Mouse (Mus musculus): ENCODE measurements at regions not wholly inside any gene's neighbourhood (a gene's known extent, or its start where the extent isn't known, plus 50 kb on each side); places are given as distances from the start of the nearest gene placed in this dataset.
"Not testable (repeated sequence)": the region's sequence is repeated elsewhere in the genome, so short reads cannot be mapped to it uniquely, and the experiment has no call there.

DNA sequence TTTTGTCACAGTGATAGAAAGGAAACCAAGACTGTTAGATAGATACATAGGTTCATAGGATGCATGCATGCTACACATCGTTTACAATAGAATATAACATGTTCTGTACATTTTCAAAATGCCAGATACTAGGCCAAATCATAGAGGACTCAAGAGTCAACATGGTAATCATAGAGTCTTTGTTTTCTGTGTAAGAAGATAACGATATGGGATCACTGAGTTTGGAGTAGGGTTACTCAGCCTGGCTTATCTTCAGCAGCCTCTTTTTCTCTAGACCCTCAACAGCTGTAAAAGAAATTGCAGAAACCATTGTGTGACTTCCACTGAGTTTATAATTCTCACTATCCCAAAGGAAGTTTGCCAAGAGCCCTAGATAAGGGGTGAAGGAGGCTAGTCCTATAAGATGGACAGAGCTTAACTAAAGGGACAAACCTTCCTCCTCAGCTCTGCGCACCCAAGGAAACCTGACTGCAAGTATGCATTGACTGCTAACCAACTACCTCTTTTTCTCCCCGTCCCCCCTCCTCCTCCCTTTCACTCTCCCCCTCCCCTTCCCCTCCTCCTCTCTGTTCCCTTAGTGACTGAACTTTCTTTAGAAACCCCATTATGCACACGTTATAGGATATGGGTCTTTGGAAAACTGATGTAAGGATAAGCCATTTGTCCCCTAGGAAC is 160.8 kb downstream of the Stard3nl start:
- 29% methylated on average over 5 of the region's 5 CpGs for WGBS (ENCODE audit: insufficient replicate concordance)
- H3K27ac ChIP-seq (ENCODE audit: low read length) = no peak overlapping the region
- H3K4me2 ChIP-seq (ENCODE audit: low read depth, low read length) = no peak overlapping the region
- H3K27me3 ChIP-seq (ENCODE audit: control insufficient read depth, insufficient read depth, low read depth, low read length) = no peaks in the 10 kb centered on the region
- H3K36me3 ChIP-seq (ENCODE audit: control insufficient read depth, insufficient read depth) = no peaks in the 10 kb centered on the region
- peak; percentile 45; the same call in 1 of the 2 replicates for ATAC-seq (ENCODE audit: low read depth)
- H3K9ac ChIP-seq (ENCODE audit: low read depth, low read length) = no peak overlapping the region
- no peaks in the 10 kb centered on the region for H3K9me3 ChIP-seq (replicated peaks; ENCODE audit: control insufficient read depth, low read length)
- no peak overlapping the region for H3K4me3 ChIP-seq (ENCODE audit: low read depth, low read length)
- H3K4me1 ChIP-seq (ENCODE audit: control insufficient read depth, low read depth, low read length) = no peaks in the 10 kb centered on the region

DNA sequence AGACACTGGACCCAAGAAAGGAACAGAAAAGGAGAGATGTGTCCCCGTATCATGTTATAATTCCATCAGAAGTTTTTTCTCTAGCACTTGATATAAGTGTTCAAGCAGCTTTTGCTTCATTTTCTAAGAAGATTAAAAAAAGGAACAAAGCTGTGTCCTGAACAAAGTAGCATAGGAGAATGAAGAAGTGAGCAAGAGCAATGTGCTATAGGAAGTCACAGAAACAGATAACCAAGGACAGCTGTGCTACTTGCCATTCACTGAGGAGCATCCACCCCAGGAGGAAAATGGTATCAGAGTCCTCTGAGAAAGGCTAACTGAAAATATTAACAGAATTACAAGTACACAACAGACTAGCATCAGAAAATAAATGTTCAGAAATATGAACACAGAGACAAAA is 175.6 kb downstream of the Stard3nl start:
- not testable (repeated sequence) for H3K9ac ChIP-seq (ENCODE audit: low read depth, low read length); ATAC-seq (ENCODE audit: low read depth); H3K4me2 ChIP-seq (ENCODE audit: low read depth, low read length); H3K9me3 ChIP-seq (replicated peaks; ENCODE audit: control insufficient read depth, low read length); H3K27me3 ChIP-seq (ENCODE audit: control insufficient read depth, insufficient read depth, low read depth, low read length); H3K4me1 ChIP-seq (ENCODE audit: control insufficient read depth, low read depth, low read length); H3K36me3 ChIP-seq (ENCODE audit: control insufficient read depth, insufficient read depth); H3K27ac ChIP-seq (ENCODE audit: low read length); H3K4me3 ChIP-seq (ENCODE audit: low read depth, low read length)
- WGBS (ENCODE audit: insufficient replicate concordance) = 51% methylated on average over 1 of the region's 1 CpGs

DNA sequence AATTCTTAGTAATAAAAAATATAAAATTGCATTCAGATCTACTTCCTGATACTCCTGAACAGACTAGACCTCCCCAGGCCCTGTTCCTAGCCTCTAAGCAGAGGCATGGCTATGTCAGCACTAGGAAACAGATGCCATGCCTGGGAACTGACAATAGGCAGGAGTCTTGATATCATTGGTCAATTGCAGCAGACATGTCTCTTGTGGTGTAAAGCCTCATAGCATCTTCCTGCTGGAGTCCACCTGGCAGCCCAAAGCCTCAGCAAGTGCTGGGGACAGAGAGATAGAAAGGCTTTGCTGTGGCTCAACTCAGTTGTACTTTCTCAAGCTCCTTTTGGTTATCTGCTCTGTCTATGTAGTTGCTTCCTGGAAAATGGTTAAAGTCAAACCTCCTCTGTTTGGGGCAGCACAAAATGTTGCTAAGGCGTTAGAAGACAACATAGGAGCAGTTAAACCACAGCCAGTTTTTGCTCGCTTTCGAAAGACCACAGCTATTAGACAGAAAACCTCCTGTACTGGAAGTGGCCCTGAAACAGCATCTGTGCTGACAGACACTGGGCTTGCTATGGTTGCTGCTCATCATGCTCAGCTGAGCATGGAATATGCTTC is 176.1 kb downstream of the Stard3nl start:
- H3K9me3 ChIP-seq (replicated peaks; ENCODE audit: control insufficient read depth, low read length); H3K4me2 ChIP-seq (ENCODE audit: low read depth, low read length); H3K4me3 ChIP-seq (ENCODE audit: low read depth, low read length); ATAC-seq (ENCODE audit: low read depth); H3K27me3 ChIP-seq (ENCODE audit: control insufficient read depth, insufficient read depth, low read depth, low read length); H3K36me3 ChIP-seq (ENCODE audit: control insufficient read depth, insufficient read depth); H3K4me1 ChIP-seq (ENCODE audit: control insufficient read depth, low read depth, low read length); H3K27ac ChIP-seq (ENCODE audit: low read length); H3K9ac ChIP-seq (ENCODE audit: low read depth, low read length): not testable (repeated sequence)
- 16% methylated on average over 3 of the region's 3 CpGs for WGBS (ENCODE audit: insufficient replicate concordance)

GRCm38 (mm10) chr13:19204669-19205068 is 190.9 kb downstream of the Stard3nl start:
- H3K27ac ChIP-seq (ENCODE audit: low read length) = no peak overlapping the region
- H3K4me1 ChIP-seq (ENCODE audit: control insufficient read depth, low read depth, low read length) = no peaks in the 10 kb centered on the region
- no peaks in the 10 kb centered on the region for H3K27me3 ChIP-seq (ENCODE audit: control insufficient read depth, insufficient read depth, low read depth, low read length)
- H3K4me3 ChIP-seq (ENCODE audit: low read depth, low read length) = no peak overlapping the region
- 69% methylated on average over 1 of the region's 1 CpGs for whole genome bisulfite sequencing (ENCODE audit: insufficient replicate concordance)
- H3K9me3 ChIP-seq (replicated peaks; ENCODE audit: control insufficient read depth, low read length) = no peaks in the 10 kb centered on the region
- H3K4me2 ChIP-seq (ENCODE audit: low read depth, low read length) = no peak overlapping the region
- H3K36me3 ChIP-seq (ENCODE audit: control insufficient read depth, insufficient read depth) = no peaks in the 10 kb centered on the region
- H3K9ac ChIP-seq (ENCODE audit: low read depth, low read length) = no peak overlapping the region
- no peak for ATAC-seq (ENCODE audit: low read depth)

GRCm38 (mm10) chr13:19202320-19202719 is 193.3 kb downstream of the Stard3nl start:
- H3K9me3 ChIP-seq (replicated peaks; ENCODE audit: control insufficient read depth, low read length); H3K9ac ChIP-seq (ENCODE audit: low read depth, low read length); H3K27me3 ChIP-seq (ENCODE audit: control insufficient read depth, insufficient read depth, low read depth, low read length); ATAC-seq (ENCODE audit: low read depth); H3K4me3 ChIP-seq (ENCODE audit: low read depth, low read length); H3K4me2 ChIP-seq (ENCODE audit: low read depth, low read length); H3K27ac ChIP-seq (ENCODE audit: low read length); H3K36me3 ChIP-seq (ENCODE audit: control insufficient read depth, insufficient read depth); H3K4me1 ChIP-seq (ENCODE audit: control insufficient read depth, low read depth, low read length): not testable (repeated sequence)
- WGBS (ENCODE audit: insufficient replicate concordance) = 79% methylated on average over 7 of the region's 7 CpGs
